Mouse (Mus musculus) C2C12 (cell line): ENCODE results near the gene Zmynd11. TPM values are rescaled to one million over a fixed set of nuclear protein-coding genes. Genes with fewer than 3 reads are reported as not detected.

ENCODE experiments used
- H3K27me3 ChIP-seq: one replicate; pipeline ENCODE4 v1.6.1; 2011; ENCODE audit not compliant: control insufficient read depth, insufficient read depth, insufficient read length
- H3K36me3 ChIP-seq: one replicate; pipeline ENCODE4 v1.6.1; 2011; ENCODE audit not compliant: control insufficient read depth, insufficient read depth
- H3K4me3 ChIP-seq: one replicate; pipeline ENCODE4 v1.5.1; 2011; ENCODE audit warnings: mild to moderate bottlenecking, control low read depth; ENCODE audit not compliant: poor library complexity, insufficient read depth, severe bottlenecking
- H3K79me2 ChIP-seq: one replicate; pipeline ENCODE4 v1.6.1; 2011; ENCODE audit not compliant: control insufficient read depth, insufficient read depth
- H3K79me3 ChIP-seq: one replicate; pipeline ENCODE4 v1.6.1; 2011; ENCODE audit warnings: low read depth, control low read depth
- H3ac ChIP-seq: one replicate; pipeline ENCODE3; 2011; ENCODE audit warnings: low read depth; ENCODE audit not compliant: control insufficient read depth, insufficient read length
- CEBPB ChIP-seq: IDR thresholded peaks from one replicate; pipeline ENCODE4 v1.6.1; 2011; ENCODE audit warnings: low read depth, mild to moderate bottlenecking, control low read depth, moderate library complexity
- CTCF ChIP-seq: IDR thresholded peaks from one replicate; pipeline ENCODE4 v1.5.1; 2011; ENCODE audit not compliant: control insufficient read depth, insufficient read depth, insufficient read length
- FOSL1 ChIP-seq: IDR thresholded peaks from one replicate; pipeline ENCODE4 v1.8.0; 2011; ENCODE audit warnings: mild to moderate bottlenecking, low read length; ENCODE audit not compliant: poor library complexity, insufficient read depth, severe bottlenecking
- MAX ChIP-seq: IDR thresholded peaks from one replicate; pipeline ENCODE4 v1.6.1; 2011; ENCODE audit warnings: mild to moderate bottlenecking, control low read depth
- MYOD1 ChIP-seq: IDR thresholded peaks from one replicate; pipeline ENCODE4 v1.6.1; 2011; ENCODE audit warnings: low read depth; ENCODE audit not compliant: control insufficient read depth, insufficient read length
- MYOG ChIP-seq: IDR thresholded peaks from one replicate; pipeline ENCODE4 v1.6.1; 2011; ENCODE audit not compliant: control insufficient read depth, insufficient read length; ENCODE audit errors: extremely low read depth
- USF1 ChIP-seq: IDR thresholded peaks from one replicate; pipeline ENCODE4 v1.6.1; 2011; ENCODE audit warnings: low read depth, mild to moderate bottlenecking, control low read depth, moderate library complexity
- polyA plus RNA-seq: library from polyadenylated mRNA; unstranded; fragments of >200 nt; fragmentation: generic; extraction: Trizol; gene quantifications from one replicate; pipeline ENCODE4 v1.2.1, GENCODE M21; 2012; ENCODE audit warnings: missing spikeins

Gene Zmynd11
- polyA plus RNA-seq, 1 experiment: 33.2 TPM

GRCm38 (mm10) chr13:9649894-9650293 is 115.2 kb downstream of the Zmynd11 start:
- Histone ChIP-seq H3K4me3 (no peak overlapping the region), H3K79me3 (no peaks in the 10 kb centered on the region), H3K79me2 (no peaks in the 10 kb centered on the region), H3K27me3 (no peaks in the 10 kb centered on the region), H3ac (no peak overlapping the region), H3K36me3 (no peaks in the 10 kb centered on the region)
- TF ChIP-seq MYOG: no peak
- no peak for TF ChIP-seq CEBPB
- no peak for TF ChIP-seq USF1
- TF ChIP-seq MAX: no peak
- TF ChIP-seq CTCF: no peak
- TF ChIP-seq FOSL1: no peak
- no peak for TF ChIP-seq MYOD1

GRCm38 (mm10) chr13:9648716-9649115 is 116.4 kb downstream of the Zmynd11 start:
- no peaks in the 10 kb centered on the region for H3K27me3 ChIP-seq
- no peaks in the 10 kb centered on the region for H3K36me3 ChIP-seq
- H3K4me3 ChIP-seq: no peak overlapping the region
- no peaks in the 10 kb centered on the region for H3K79me2 ChIP-seq
- no peaks in the 10 kb centered on the region for H3K79me3 ChIP-seq
- TF ChIP-seq CTCF (no peak), USF1 (no peak), MYOG (no peak), MAX (no peak), CEBPB (no peak), FOSL1 (no peak), MYOD1 (no peak)
- no peak overlapping the region for H3ac ChIP-seq

- Histone ChIP-seq H3K27me3 (no peaks in the 10 kb centered on the region), H3K36me3 (no peaks in the 10 kb centered on the region), H3K79me3 (no peaks in the 10 kb centered on the region), H3ac (no peak overlapping the region), H3K4me3 (no peak overlapping the region), H3K79me2 (no peaks in the 10 kb centered on the region)
- TF ChIP-seq CEBPB (no peak), USF1 (no peak), CTCF (no peak), FOSL1 (no peak), MAX (no peak), MYOD1 (no peak), MYOG (no peak)
Measured at GRCm38 (mm10) chr13:9637949-9638348, 127.2 kb downstream of the Zmynd11 start.

GRCm38 (mm10) chr13:9636505-9636904 is 128.6 kb downstream of the Zmynd11 start:
- H3ac ChIP-seq: no peak overlapping the region

GRCm38 (mm10) chr13:9635951-9636350 is 129.2 kb downstream of the Zmynd11 start:
- Histone ChIP-seq H3K4me3 (no peak overlapping the region), H3K27me3 (no peaks in the 10 kb centered on the region), H3K36me3 (no peaks in the 10 kb centered on the region), H3ac (no peak overlapping the region), H3K79me3 (no peaks in the 10 kb centered on the region), H3K79me2 (no peaks in the 10 kb centered on the region)
- TF ChIP-seq USF1 (no peak), MYOD1 (no peak), CTCF (no peak), CEBPB (no peak)

More at GRCm38 (mm10) chr13:9636505-9636904, 128.6 kb downstream of the Zmynd11 start:
- Histone ChIP-seq H3K36me3 (no peaks in the 10 kb centered on the region), H3K27me3 (no peaks in the 10 kb centered on the region), H3K4me3 (no peak overlapping the region), H3K79me3 (no peaks in the 10 kb centered on the region), H3K79me2 (no peaks in the 10 kb centered on the region)
- TF ChIP-seq CEBPB (no peak), MYOG (no peak), USF1 (no peak), MAX (no peak), FOSL1 (no peak), MYOD1 (no peak), CTCF (peak; percentile 25)
